Mouse (Mus musculus): ENCODE data around the gene 4931414P19Rik. TPM values are rescaled to one million over a fixed set of nuclear protein-coding genes. Genes with fewer than 3 reads are reported as not detected.

Gene 4931414P19Rik
- total and polyA plus RNA-seq, 3 experiments, result 1.5 to 2.9 (median 2.7) TPM

GRCm38 (mm10) chr14:54653496-54653895 is 47.7 kb upstream of the 4931414P19Rik start:
- Histone ChIP-seq H3K27ac (ENCODE audit: insufficient read depth, low read depth) (peak overlapping the region; percentile 25; the same call in 1 of the 2 replicates), H3K9ac (ENCODE audit: insufficient read depth, low read depth) (peak overlapping the region; percentile 97), H3K79me2 (replicated peaks; ENCODE audit: control insufficient read depth, extremely low read depth, insufficient read depth, poor library complexity, severe bottlenecking) (peaks cover 45% of the 10 kb centered on the region), H3K9me3 (replicated peaks; ENCODE audit: low read length) (no peaks in the 10 kb centered on the region), H3K4me3 (replicated peaks in 1 of 3; ENCODE audit: low read depth in 2 of 3, low read length in 2 of 3, poor library complexity in 1 of 3) (peak overlapping the region; percentile 70 to 72 (median 71)), H3K4me1 (ENCODE audit: control insufficient read depth in 1 of 2, insufficient read depth in 2 of 2) (peaks cover 14 to 45% of the 10 kb centered on the region in 2 experiments), H3K27me3 (replicated peaks) (no peaks in the 10 kb centered on the region), H3K4me2 (ENCODE audit: insufficient read depth, low read depth, poor library complexity, severe bottlenecking) (no peak overlapping the region; the same call in 1 of the 2 replicates), H3K36me3 (replicated peaks in 1 of 2; ENCODE audit: control insufficient read depth in 1 of 2, insufficient read depth in 1 of 2, low read length in 1 of 2) (peaks cover 52 to 70% of the 10 kb centered on the region in 2 experiments)
- dilution Hi-C loops (cut with MboI; ENCODE audit: extremely low pct_ligation_motif_present, extremely low pct_unique_long_range_greater_than_20kb, low sequenced_read_pairs), result no loop called here
- DNase-seq (ENCODE audit: extremely low read depth), result peak; percentile 89
- in situ Hi-C loops (cut with MboI; ENCODE audit: low pct_ligation_motif_present, low pct_unique_long_range_greater_than_20kb, low sequenced_read_pairs), result loop anchor here (5.0 kb wide), 1 partner anchor 49 kb away; no protein-coding TSS in a partner anchor
- TF ChIP-seq MAZ (IDR thresholded peaks at IDR 0.05; ENCODE audit: low read depth, low read length), result peak; percentile 85
- no peak for TF ChIP-seq USF2 (conservative IDR thresholded peaks at IDR 0.05; ENCODE audit: low read depth, low read length)
- peak; percentile 90 for TF ChIP-seq POLR2A (IDR thresholded peaks at IDR 0.05; ENCODE audit: low read depth, low read length)
- TF ChIP-seq ZMIZ1 (IDR thresholded peaks at IDR 0.05; ENCODE audit: low read depth, low read length), result peak; percentile 61; the same call in 1 of the 2 replicates
- TF ChIP-seq ZNF384 (IDR thresholded peaks at IDR 0.05; ENCODE audit: low read depth, low read length), result no peak
- peak; percentile 85; the same call in 1 of the 2 replicates for TF ChIP-seq POLR2AphosphoS2 (IDR thresholded peaks at IDR 0.05; ENCODE audit: low read depth, low read length)
- TF ChIP-seq NRF1 (IDR thresholded peaks at IDR 0.05; ENCODE audit: low read depth, low read length), result peak; percentile 54
- TF ChIP-seq ZKSCAN1 (IDR thresholded peaks at IDR 0.05; ENCODE audit: borderline replicate concordance, low read depth, low read length), result no peak
- peak; percentile 82 for TF ChIP-seq NELFE (IDR thresholded peaks at IDR 0.05; ENCODE audit: low read depth, low read length)
- peak; percentile 73 for TF ChIP-seq HCFC1 (IDR thresholded peaks at IDR 0.05; ENCODE audit: low read depth, low read length)
- TF ChIP-seq ELF1 (IDR thresholded peaks at IDR 0.05; ENCODE audit: low read depth, low read length), result 0 out of 2 replicates have a peak, but pooled peaks have one; percentile 23
- no peak for TF ChIP-seq ETS1 (conservative IDR thresholded peaks at IDR 0.05; ENCODE audit: low read depth, low read length)
- TF ChIP-seq TCF12 (IDR thresholded peaks at IDR 0.05; ENCODE audit: low read depth, low read length), result peak; percentile 90
- TF ChIP-seq CHD2 (IDR thresholded peaks at IDR 0.05; ENCODE audit: low read length), result 0 out of 2 replicates have a peak, but pooled peaks have one; percentile 36
- peak; percentile 65; the same call in 1 of the 2 replicates for TF ChIP-seq TBP (conservative IDR thresholded peaks at IDR 0.05; ENCODE audit: low read depth, low read length)

- peak; percentile 63 for DNase-seq (ENCODE audit: extremely low read depth)
- no peaks in the 10 kb centered on the region for H3K9me3 ChIP-seq (replicated peaks; ENCODE audit: low read length)
Measured at GRCm38 (mm10) chr14:54652787-54653186, 47.0 kb upstream of the 4931414P19Rik start.

More at GRCm38 (mm10) chr14:54652787-54653186, 47.0 kb upstream of the 4931414P19Rik start:
- TF ChIP-seq MYC (IDR thresholded peaks at IDR 0.05; ENCODE audit: low read depth, low read length) (peak; percentile 54; the same call in 1 of the 2 replicates), CTCF (conservative IDR thresholded peaks at IDR 0.05 in 1 of 2, IDR thresholded peaks at IDR 0.05 in 1 of 2; ENCODE audit: low read depth in 2 of 2, low read length in 2 of 2) (no peak), MXI1 (IDR thresholded peaks at IDR 0.05; ENCODE audit: low read depth, low read length) (peak; percentile 76), E2F4 (IDR thresholded peaks at IDR 0.05; ENCODE audit: insufficient replicate concordance, low read depth, low read length) (no peak), RAD21 (IDR thresholded peaks at IDR 0.05; ENCODE audit: low read depth, low read length) (no peak)
- peaks cover 52% of the 10 kb centered on the region for H3K79me2 ChIP-seq (replicated peaks; ENCODE audit: control insufficient read depth, extremely low read depth, insufficient read depth, poor library complexity, severe bottlenecking)
- H3K4me3 ChIP-seq (replicated peaks in 1 of 3; ENCODE audit: low read depth in 2 of 3, low read length in 2 of 3, poor library complexity in 1 of 3), result peak overlapping the region; percentile 70 to 72 (median 71)
- H3K4me2 ChIP-seq (ENCODE audit: insufficient read depth, low read depth, poor library complexity, severe bottlenecking), result peak overlapping the region; percentile 96
- H3K27ac ChIP-seq (ENCODE audit: insufficient read depth, low read depth), result no peak overlapping the region
- in situ Hi-C loops (cut with MboI; ENCODE audit: low pct_ligation_motif_present, low pct_unique_long_range_greater_than_20kb, low sequenced_read_pairs) (loop anchor here (5.0 kb wide), 1 partner anchor 50 kb away; no protein-coding TSS in a partner anchor), dilution Hi-C loops (cut with MboI; ENCODE audit: extremely low pct_ligation_motif_present, extremely low pct_unique_long_range_greater_than_20kb, low sequenced_read_pairs) (no loop called here)
- H3K9ac ChIP-seq (ENCODE audit: insufficient read depth, low read depth), result peak overlapping the region; percentile 97
- H3K27me3 ChIP-seq (replicated peaks), result no peaks in the 10 kb centered on the region
- peaks cover 55 to 70% of the 10 kb centered on the region in 2 experiments for H3K36me3 ChIP-seq (replicated peaks in 1 of 2; ENCODE audit: control insufficient read depth in 1 of 2, insufficient read depth in 1 of 2, low read length in 1 of 2)
- peaks cover 14 to 52% of the 10 kb centered on the region in 2 experiments for H3K4me1 ChIP-seq (ENCODE audit: control insufficient read depth in 1 of 2, insufficient read depth in 2 of 2)
